Mouse (Mus musculus) ZHBTc4 (cell line): ENCODE data around the gene Pex11g.

ENCODE experiments used
- DNase-seq: peaks from one replicate; pipeline ENCODE4 v3.0.0-alpha.2; 2011; ENCODE audit warnings: low read depth, low spot score

The Pex11g gene

GRCm38 (mm10) chr8:3481605-3482004, 14.1 kb upstream of the Pex11g start:
- no peak for DNase-seq

DNA sequence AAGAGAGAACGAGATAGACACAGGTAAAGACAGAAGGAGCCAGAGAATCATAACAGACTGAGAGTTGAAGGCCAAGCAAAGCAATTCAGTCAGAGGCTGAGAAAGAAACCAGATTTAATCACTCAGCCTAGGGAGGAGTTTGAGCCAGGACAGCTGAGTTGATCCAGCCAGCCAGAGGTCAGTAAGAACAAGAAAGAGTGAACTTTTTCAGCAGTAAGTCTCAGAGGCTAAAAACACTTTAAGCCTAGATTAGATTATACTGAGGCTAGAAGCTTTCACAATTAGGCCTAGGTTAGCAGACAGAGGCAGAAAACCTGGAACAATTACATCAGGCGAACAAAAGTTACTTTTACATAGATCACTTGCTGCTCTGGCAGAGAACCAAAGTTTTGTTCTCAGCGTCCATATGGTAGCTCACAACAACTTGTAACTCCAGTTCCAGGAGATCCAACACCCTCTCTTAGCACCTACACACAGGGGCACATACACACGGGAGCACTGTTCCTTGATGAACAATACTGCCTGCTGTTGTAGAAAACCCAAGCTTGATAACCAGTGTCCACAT, 12.8 kb upstream of the Pex11g start:
- DNase-seq, result no peak

- DNase-seq, result peak; percentile 26
Observed at GRCm38 (mm10) chr8:3475715-3476429, 8.4 kb upstream of the Pex11g start.

DNA sequence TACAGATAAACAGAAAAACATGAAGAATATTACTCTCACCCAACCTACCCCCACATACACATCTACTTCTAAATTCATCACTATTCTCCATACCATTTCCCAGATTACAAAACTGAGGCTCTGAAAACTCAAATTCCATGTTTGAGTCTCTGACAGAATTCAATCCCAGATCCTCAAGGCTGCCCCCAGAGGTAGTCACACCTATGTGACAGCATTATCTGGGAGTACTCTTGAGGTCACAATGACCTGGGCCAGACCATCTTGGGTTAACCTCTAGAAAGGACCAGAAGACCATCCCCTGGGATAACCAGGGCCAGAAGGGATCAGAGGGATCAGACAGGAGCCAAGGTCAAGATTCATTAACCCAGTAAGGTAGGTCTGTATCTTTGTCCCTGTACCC, 3.1 kb upstream of the Pex11g start, which contains the start of gene Tex45:
Gene Tex45 (plus strand): TSS at position 301 of the 400 bp plus-strand sequence.
- DNase-seq, result no peak

DNA sequence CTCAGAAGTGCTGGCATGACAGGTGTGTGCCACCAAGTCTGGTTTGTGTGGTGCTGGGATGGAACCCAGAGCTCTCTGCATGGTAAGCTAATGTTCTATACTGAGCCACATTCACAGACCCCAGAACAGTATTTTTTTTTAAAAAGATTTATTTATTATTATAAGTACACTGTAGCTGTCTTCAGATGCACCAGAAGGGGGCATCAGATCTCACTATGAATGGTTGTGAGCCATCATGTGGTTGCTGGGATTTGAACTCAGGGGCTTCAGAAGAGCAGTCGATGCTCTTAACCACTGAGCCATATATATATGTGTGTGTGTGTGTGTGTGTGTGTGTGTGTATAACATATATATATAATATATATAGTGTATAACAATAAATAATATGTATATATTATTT, 1.4 kb upstream of the Pex11g start:
- DNase-seq, result peak; percentile 39

DNA sequence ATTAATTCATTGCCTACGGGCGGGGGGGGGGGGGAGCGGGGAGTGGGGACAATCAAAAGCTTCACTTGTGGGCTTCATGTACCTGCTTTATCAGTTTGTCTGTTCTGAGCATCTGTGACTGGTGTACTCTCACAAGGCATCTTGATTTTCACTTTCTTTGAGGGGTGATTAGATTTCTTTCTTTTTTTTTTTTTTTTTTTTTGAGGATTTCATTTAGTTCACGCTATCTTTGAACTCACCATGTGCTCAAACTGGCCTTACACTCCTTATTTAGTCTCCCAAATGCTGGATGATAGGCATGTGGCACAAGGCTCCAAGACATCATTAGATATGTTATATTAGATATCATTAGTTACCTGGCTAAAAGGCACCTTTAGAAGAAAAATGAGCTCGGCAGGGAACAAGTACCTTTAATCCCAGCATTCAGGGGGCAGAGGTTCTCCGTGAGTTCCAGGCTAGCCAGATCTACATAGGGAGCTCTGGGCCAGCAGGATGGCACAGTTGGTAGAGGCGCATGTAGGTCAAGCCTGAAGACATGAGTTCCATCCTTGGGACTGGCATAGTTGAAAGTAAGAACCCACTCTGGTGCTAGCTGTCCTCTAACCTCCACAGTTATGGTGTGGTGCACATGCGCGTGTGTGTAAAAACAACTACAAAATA, 536 bp upstream of the Pex11g start:
- DNase-seq, result no peak

- peak; percentile 77 for DNase-seq
Observed at GRCm38 (mm10) chr8:3464309-3464708, 3.2 kb downstream of the Pex11g start.

- no peak for DNase-seq
Observed at GRCm38 (mm10) chr8:3463248-3463647, 4.2 kb downstream of the Pex11g start.

DNA sequence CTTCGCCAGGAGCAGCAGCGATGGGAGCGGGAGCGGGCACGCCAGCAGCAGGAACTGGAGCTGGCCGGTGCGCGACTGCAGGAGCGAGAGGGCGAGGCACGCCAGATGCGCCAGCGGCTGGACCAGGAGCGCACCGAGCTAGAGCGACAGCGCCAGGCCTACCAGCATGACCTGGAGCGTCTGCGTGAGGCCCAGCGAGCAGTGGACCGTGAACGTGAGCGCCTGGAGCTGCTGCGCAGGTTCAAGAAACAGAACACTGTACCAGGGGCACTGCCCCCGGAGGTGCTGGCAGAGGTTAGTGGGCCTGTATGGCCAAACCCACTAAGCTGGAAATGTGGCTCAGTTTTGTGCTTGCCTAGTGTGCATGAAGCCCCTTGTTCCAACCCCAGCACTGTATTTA, 15.5 kb downstream of the Pex11g start:
- peak; percentile 54 for DNase-seq

GRCm38 (mm10) chr8:3450670-3451069, 16.8 kb downstream of the Pex11g start:
- peak; percentile 81 for DNase-seq

DNA sequence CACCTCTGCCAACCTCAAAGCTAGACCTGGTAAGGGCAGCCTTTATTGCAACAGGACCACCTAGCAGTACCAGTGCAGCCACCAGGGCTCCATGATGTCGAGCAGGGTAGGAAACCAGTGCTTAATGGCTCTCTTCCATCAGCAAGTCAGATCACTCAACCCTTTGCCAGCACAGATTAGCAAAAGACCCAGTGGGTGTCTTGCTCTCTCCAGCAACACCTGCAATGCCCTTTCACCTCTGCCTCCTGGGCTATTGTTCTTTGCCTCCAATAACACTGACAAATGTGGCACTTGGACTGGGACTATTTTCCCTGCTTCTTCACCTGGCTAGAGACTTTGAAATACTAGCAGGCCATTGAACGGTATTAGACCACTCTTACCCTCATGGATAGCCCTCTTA, 18.3 kb downstream of the Pex11g start:
- DNase-seq, result no peak

- DNase-seq, result peak; percentile 78
Observed at GRCm38 (mm10) chr8:3439510-3439909, 28.0 kb downstream of the Pex11g start.

GRCm38 (mm10) chr8:3436492-3436891, 31.0 kb downstream of the Pex11g start:
- no peak for DNase-seq

DNA sequence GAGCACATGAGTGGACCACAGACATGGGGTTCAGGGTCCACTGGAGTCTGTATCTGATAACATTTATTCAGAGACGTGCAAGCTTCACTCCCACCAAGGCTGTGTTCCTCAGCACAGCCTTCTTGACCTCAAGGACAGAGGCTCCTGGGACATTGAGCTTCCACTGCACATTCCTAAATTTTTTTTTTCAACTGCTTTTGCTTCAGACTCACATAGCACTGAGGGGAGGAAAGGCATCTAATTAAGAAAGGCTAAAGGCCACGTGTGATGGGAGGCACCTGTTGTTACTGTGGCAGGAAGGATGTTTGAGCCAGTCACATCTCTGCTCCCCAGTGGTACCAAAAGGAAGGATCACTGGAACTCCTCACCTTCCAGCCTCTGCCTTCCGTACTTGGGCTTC, 36.4 kb downstream of the Pex11g start:
- DNase-seq, result no peak

DNA sequence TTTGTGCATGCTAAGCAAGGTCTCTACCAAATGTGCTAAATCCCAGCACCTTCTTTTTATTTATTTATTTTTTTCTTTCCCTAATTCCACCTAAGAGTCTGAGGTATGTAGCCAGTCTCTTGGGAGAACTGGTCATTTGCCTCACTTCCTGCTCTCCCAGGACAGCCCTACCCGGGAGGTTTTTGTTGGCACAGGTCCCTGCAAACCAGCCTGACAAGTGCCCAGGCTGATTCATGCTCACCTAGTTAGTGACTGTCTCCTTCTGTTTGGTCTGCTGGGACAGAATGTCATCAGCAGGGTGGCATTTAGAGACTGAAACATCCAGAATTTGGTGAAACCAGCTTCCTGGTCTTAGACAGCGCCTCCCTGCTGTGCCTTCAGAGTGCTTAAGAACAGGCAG, 37.5 kb downstream of the Pex11g start:
- DNase-seq, result peak; percentile 38

DNA sequence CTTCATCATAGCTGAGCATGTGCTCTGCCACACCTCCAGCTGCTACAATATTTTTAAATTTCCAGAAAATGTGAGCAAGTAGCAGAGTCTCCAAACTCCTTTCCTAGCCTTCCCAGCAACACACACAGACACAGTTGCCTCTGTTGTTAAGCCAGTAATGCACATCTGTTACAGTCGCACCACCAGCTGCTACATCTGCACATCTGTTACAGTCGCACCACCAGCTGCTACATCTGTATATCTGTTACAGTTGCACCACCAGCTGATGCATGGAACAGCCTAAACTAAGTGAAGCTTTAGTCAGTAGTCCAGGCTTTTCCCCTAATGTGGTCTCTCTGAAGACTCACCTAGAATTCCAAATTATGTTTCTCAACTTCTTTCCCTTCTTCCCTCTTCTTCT, 39.1 kb downstream of the Pex11g start:
- DNase-seq, result no peak

- DNase-seq, result peak; percentile 63
Observed at GRCm38 (mm10) chr8:3426211-3426610, 41.3 kb downstream of the Pex11g start.

DNA sequence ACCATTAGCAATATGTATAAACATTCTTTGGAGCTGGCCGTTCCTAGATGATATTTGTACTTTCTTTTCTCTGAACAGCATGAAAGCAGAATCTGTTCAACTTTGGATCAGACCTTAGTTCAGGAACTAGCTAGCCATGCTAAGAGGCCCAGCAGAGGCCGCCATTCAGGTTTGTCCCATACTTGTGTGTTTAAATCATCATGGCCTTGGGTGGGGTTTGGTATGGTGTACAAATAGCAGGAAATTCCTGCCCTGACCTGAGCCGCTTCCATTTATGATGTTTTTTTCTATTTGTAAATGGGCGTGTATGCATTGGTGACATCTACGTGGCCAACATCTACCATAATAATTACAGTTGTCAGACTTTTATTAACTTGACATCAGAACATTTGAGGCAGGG, 42.3 kb downstream of the Pex11g start:
- DNase-seq, result no peak

- DNase-seq, result peak; percentile 52
Observed at GRCm38 (mm10) chr8:3421507-3421906, 46.0 kb downstream of the Pex11g start.

DNA sequence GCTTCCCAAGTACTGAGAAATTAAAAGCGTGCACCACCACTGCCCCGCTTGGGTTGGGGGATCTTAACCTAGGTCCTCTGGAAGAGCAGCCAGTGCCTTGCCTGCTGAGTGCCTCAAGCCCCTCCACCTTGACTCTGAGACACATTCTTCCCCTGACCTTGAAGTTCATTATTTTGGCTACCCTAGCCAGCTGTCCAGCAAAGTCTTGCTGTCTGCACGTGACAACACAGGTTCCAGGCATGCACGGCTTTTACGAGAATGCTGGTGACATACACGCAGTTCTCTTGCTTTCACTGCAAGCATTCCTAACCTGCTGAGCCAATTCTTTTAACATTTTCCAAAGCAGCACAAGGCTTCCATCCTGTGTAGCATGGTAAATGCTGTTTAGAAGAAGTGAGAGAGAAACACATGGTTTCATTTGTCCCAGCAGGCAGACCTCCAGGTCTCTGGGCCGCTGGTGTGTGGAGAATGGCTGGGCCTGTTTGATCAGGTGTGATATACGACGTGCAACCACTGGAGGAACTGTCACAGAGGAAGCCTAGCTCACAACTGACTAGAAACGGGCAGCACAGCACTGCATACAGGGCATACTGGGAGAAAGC, 47.3 kb downstream of the Pex11g start:
- peak; percentile 40 for DNase-seq

DNA sequence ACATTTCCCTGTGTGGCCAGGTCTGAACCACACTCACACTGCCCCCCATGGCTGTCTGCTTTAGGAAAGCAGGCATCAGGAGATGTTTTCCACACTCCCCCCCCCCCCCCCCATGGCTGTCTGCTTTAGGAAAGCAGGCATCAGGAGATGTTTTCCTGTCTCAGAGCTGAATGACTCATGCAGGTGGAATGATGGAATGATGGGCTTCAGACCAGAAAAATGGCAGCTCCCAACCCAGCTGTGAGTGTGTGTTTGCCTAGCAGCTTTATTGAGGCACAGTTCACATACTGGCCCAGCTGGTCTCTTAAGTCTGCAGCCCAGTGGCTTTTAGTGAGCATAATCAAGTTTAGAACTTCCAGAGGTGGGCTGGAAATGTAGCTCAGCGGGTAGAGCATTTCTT, 49.4 kb downstream of the Pex11g start:
- peak; percentile 40 for DNase-seq

- peak; percentile 78 for DNase-seq
Observed at GRCm38 (mm10) chr8:3417455-3417854, 50.0 kb downstream of the Pex11g start.

DNA sequence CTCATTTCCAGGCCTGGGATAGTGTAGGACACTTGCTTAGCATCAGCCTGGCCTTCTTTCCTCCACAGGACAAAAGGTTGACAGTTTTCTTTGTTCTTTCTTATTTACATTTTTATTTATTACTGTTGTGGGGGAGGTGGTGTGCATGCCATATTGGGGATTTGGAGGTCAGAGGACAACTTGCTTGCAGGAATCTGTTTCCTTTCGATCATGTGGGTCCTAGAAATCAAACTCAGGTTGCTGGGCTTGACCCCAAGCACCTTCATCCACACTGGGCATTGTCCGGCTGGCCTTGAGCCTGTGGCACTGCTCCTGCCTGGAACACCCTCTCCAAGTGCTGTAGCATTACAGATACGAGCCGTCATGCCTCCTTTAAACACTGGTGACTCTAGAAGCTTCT, 50.6 kb downstream of the Pex11g start:
- DNase-seq, result peak; percentile 69
